Mouse (Mus musculus) left cerebral cortex, adult 8-10 months (tissue): ENCODE results near the gene Nktr. TPM values are rescaled to one million over a fixed set of nuclear protein-coding genes. Genes with fewer than 3 reads are reported as not detected.

Source experiments
- DNase-seq, 2 experiments: peaks; one replicate each; pipeline ENCODE4 v3.0.0; 2022; ENCODE audit warnings: low spot score in 2 of 2
- total RNA-seq, 4 experiments: library from RNA; stranded (reverse); gene quantifications; 2 replicates each; pipeline ENCODE4 v1.2.4; 2022

Gene Nktr
- total RNA-seq: 100 to 1,000 TPM in 1 of 4 experiments, 10 to 100 TPM in 3; 89.5 to 103 (median 92.6) TPM

DNA sequence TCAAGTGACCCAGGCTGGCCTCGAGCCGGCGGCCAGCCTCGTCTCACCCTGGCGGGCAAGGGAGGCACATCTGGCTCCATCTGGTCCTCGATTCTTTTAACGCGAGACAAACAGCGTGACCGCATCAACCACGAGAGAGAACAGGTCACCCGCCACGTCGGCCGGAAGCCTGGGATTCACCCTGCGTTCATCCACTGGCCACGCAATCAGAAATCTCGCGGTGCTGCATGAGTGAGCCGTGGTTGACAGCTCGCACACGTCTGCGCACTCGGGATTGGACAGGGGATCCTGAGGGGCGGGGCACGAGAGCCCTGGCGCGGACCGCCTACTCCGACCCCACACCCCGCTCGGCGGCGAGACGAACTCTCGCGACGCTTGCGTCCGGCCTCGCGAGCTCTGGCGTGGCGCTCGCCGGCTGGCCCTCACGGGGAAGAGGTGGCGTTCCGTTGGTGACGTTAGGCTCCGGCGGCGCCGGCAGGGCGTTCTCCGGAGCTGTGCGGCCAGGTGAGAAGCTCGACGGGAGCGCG lies at the start of gene Nktr:
TSS of gene Nktr (plus strand) at position 378 of the 527 bp plus-strand sequence.
- peak; percentile 89 to 98 for DNase-seq

GRCm38 (mm10) chr9:121669348-121669791 lies 49.6 kb upstream of the Nktr start:
- DNase-seq: no peak

DNA sequence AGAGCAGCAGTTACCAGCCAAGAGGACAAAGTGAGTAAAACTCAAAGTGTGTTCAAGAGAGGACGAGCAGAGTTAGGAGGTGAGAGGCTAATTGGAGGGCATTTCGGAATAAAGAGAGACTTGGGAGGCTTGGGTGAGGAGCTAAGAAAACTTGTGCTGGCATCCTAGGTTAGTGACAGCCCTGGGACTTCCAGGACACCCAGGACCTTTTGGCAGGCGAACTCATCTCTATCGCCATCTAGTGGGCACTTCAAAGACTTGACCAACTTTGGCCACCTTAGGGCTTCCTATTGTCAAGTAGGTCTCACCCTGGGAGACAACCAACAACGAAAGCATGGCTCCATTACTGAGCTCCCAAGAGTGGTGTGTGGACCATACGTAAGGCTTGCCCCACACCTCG lies 47.7 kb upstream of the Nktr start:
- DNase-seq: no peak

DNA sequence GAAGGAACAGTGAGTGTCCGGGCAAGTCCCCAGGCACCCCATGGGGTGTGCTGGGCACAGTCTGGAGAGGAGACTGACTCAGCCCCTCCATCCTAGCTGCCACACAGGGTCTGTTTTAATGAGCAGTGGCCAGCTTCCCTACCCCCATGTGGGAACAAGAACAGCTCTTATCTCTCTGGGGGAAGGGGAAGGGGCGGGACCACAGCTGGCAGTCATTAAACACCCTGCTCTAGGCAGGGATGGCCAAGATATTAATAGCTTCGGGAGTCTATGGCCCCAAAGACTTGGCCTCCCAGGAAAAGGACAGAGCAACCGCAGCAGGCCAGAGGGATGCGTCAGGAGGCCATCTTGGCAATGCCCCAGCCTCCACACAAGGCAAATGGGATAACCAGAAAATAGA lies 46.7 kb upstream of the Nktr start:
- no peak for DNase-seq

GRCm38 (mm10) chr9:121673716-121674115 lies 45.3 kb upstream of the Nktr start:
- no peak for DNase-seq

DNA sequence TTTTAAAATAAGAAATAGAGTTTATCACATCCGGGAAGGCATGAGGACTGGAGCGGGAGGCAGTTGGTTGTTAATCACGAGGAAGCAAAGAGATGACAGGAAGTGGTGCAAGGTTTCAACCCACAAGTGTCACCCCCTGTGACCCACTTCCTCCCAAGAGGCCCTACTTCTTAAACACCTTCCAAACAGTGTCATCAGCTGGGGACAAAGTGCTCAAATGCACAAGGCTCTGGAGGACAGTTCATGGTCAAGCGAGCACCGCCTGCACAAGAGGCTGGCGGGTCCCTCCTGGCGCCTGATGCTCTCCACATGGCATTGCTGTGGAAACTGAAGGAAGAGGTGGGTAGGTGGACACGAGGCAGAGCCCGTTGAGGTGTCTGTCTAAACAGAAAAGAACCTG lies 44.0 kb upstream of the Nktr start:
- DNase-seq: no peak

- no peak for DNase-seq
These were observed 43.4 kb upstream of the Nktr start for GRCm38 (mm10) chr9:121675556-121675955.

GRCm38 (mm10) chr9:121677069-121677468 lies 41.9 kb upstream of the Nktr start:
- no peak for DNase-seq

- no peak for DNase-seq
These were observed 41.5 kb upstream of the Nktr start for GRCm38 (mm10) chr9:121677476-121677875.

DNA sequence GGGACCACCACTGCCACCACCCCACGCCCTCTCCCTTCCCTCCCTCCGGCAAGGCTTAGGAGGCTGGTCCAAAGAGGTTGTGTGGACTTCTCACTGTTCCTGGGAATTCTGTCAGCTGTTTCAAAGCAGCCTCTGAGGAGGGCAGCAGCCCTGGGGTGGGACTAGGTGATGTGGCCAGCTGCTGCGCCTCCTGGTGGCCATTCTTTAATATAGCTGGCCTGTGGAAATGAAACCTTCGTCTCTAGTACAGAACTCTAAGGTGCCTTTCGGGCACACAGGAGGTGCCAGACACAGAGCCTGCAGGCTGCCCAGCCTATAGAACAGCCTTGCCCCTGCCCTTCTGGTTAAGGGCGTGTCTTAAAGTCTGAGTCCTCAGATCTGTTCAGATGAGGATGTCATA lies 39.4 kb upstream of the Nktr start:
- no peak for DNase-seq

DNA sequence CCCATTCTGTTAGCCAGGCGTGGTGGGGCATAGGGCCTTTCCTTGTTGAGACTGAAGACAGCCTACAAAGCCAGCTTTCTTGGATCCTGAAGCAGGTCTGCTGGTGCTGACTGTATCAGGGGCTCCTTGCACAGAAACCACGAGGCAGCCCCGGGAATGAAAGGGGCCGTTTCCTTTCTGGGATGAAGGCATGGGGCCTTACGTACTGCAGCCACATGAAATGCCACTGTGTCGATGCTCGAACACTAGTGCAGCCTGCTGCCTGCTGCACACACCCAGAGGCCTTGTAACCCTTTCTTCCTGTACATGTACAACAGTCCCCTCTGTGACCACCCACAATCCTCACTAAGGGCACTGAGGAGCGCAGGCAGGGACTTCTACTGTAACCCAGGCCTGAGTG lies 37.8 kb upstream of the Nktr start:
- DNase-seq: no peak

DNA sequence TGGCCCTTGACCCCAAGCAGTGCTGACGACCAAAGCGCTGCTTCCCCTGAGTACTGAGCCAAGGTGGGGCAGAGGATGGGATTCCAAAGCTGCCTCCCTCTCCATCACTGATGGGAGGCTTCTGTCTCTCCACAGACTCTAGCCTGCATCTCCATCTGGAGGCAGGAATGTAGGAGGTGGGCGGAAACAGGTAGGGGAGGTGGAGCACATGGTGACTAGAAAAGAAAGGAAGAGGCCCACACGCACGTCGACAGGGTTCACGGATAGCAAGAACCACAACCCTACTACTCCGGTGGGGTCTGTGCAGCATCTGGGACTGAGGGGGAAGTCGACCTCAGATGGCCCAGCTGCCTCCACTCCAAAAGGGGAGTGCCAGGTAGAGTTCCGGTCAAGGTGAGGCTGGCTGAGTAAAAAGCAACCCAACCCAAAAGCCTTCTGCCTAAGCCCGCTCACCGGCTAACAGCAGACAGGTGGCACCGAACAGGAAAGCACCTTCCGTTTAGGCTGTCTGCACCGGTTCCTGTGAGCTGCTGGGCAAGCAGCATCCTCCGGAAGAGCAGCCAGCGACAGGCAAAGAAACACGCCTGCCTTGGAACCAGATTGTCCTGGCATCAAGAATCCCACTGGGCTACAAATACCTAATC lies 36.8 kb upstream of the Nktr start:
- no peak for DNase-seq

- DNase-seq: no peak
These were observed 34.3 kb upstream of the Nktr start for GRCm38 (mm10) chr9:121684702-121685101.

DNA sequence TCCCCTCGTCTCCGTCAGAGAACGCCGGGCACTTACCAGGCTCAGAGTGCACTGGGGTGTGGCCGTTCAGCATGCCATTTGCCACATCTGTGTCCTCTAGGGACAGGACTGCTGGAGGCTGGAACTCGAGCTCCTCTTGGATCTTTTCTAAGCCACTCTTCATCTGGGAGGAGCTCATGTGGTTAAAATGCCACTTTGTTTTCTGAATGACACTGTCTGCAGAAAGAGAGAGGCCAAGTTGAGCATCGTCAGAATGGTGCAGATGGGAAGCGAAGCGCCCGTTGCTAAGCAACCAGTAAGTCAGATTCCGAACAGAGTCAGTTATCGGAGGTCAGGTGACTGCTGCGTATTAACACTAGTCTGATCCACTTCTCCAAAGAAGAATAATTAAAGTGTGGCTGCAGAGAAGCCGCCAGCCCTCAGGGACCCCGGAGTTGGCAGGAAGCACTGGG lies 28.7 kb upstream of the Nktr start:
- DNase-seq: no peak

DNA sequence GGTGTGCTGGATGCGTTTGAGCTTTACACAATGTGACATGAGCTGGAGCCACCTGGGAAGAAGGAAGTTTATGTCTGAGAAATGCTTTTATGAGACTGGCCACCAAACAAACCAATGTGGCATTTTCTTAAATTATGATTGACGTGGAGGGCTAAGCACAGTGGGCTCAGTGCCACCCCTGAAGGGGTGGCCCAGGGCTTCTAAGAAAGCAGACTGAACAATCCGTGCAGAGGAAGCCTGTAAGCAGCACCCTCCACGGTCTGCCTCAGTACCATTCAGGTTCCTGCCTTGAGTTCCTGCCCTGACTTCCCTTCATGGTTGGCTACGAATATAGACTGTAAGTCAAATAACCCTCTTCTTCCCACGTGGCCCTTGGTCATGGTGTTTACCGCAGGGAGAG lies 28.2 kb upstream of the Nktr start:
- DNase-seq: no peak

- no peak for DNase-seq
These were observed 24.2 kb upstream of the Nktr start for GRCm38 (mm10) chr9:121694736-121695135.

- no peak for DNase-seq
These were observed 22.3 kb upstream of the Nktr start for GRCm38 (mm10) chr9:121696626-121697025.

GRCm38 (mm10) chr9:121697150-121698049 lies 21.6 kb upstream of the Nktr start:
- peak in 1 of 2 experiments; percentile 48 for DNase-seq

GRCm38 (mm10) chr9:121704261-121704645 lies 14.7 kb upstream of the Nktr start:
- DNase-seq: no peak

GRCm38 (mm10) chr9:121704646-121705625 lies 14.0 kb upstream of the Nktr start, which contains the start of gene Sec22c:
Gene Sec22c, minus strand, starts transcription at chr9:121705490.
- DNase-seq: peak; percentile 80 to 89
